Mouse (Mus musculus) erythroblast, embryonic 14.5 days (primary cell): ENCODE data around the gene Btnl6.
"Not testable (repeated sequence)": the region's sequence is repeated elsewhere in the genome, so short reads cannot be mapped to it uniquely, and the experiment has no call there.

Source experiments
- GATA1 ChIP-seq: IDR thresholded peaks from 2 replicates; pipeline ENCODE4 v1.6.1; 2012; ENCODE audit warnings: low read length, inconsistent platforms, mixed read lengths
- TAL1 ChIP-seq: IDR thresholded peaks from 3 replicates; pipeline ENCODE4 v1.6.1; 2012; ENCODE audit warnings: low read length, inconsistent platforms, mixed read lengths

DNA sequence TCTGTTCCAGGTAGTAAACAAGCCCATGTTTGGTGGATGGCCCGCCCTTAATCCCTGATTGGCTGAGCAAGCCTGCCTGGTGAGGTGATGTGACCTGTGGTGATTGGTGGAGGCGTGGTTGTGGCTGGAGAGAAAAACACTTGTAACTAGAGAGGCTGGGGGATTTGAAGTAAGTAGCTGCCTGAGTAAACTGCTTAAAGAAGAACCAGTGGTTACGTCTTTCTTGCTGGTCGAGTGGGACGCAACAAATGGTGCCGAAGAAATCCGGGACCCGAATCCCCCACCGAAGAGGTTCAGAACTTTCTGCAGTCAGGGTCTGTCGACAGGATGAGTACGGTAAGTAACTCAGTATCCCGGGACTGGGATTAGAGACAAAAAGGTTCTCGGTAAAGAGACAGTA, 26.4 kb upstream of the Btnl6 start:
- not testable (repeated sequence) for TF ChIP-seq TAL1, GATA1
